Mouse (Mus musculus) heart, embryonic 11.5 days (tissue): ENCODE measurements around the gene Epb41l4b. TPM values are rescaled to one million over a fixed set of nuclear protein-coding genes. Genes with fewer than 3 reads are reported as not detected.

Source experiments
- ATAC-seq: fragments of 200-750 bp; cut with Nextera tagmentation; replicated peaks from 2 replicates; pipeline ENCODE4 v1.8.0; 2017; ENCODE audit warnings: moderate library complexity; ENCODE audit not compliant: insufficient number of reproducible peaks, low FRiP score, low TSS enrichment
- H3K27ac ChIP-seq: fragments of 300-500 bp; sonication (generic); 2 replicates; pipeline ENCODE4 v1.5.1; 2014; ENCODE audit warnings: mild to moderate bottlenecking, low read depth, low read length
- H3K27me3 ChIP-seq: fragments of 300-500 bp; sonication (generic); 2 replicates; pipeline ENCODE4 v1.6.1; 2014; ENCODE audit warnings: mild to moderate bottlenecking, low read length, mixed read lengths; ENCODE audit not compliant: control insufficient read depth, insufficient read depth
- H3K36me3 ChIP-seq: fragments of 300-500 bp; sonication (generic); 2 replicates; pipeline ENCODE4 v1.6.1; 2014; ENCODE audit warnings: mild to moderate bottlenecking, low read length, moderate library complexity, mixed read lengths; ENCODE audit not compliant: control insufficient read depth, insufficient read depth
- H3K4me1 ChIP-seq: fragments of 300-500 bp; sonication (generic); 2 replicates; pipeline ENCODE4 v1.6.1; 2014; ENCODE audit warnings: low read length; ENCODE audit not compliant: control insufficient read depth, insufficient read depth
- H3K4me2 ChIP-seq: fragments of 300-500 bp; sonication (generic); 2 replicates; pipeline ENCODE4 v1.6.1; 2014; ENCODE audit warnings: mild to moderate bottlenecking, moderate library complexity
- H3K4me3 ChIP-seq: fragments of 300-500 bp; sonication (generic); 2 replicates; pipeline ENCODE4 v1.5.1; 2014; ENCODE audit warnings: low read depth, low read length
- H3K9ac ChIP-seq: fragments of 300-500 bp; sonication (generic); 2 replicates; pipeline ENCODE4 v1.6.1; 2014; ENCODE audit warnings: mild to moderate bottlenecking, low read depth, low read length, moderate library complexity
- H3K9me3 ChIP-seq: fragments of 300-500 bp; sonication (generic); replicated peaks from 2 replicates; pipeline ENCODE4 v1.6.1; 2016; ENCODE audit warnings: low read length; ENCODE audit not compliant: control insufficient read depth
- WGBS: fragments of 180-500 bp; shearing (Covaris S2); extraction: QIAGEN DNeasy Blood & Tissue Kit; methylation state at CpG from one replicate; pipeline ENCODE4 v1.1.7; 2014; ENCODE audit not compliant: insufficient replicate concordance; 5-methylcytosine and 5-hydroxymethylcytosine counted together
- polyA plus RNA-seq: library from polyadenylated mRNA; unstranded; fragments of >200 nt; fragmentation: Nextera tagmentation; extraction: Ambion mirVana; gene quantifications from 2 replicates; pipeline ENCODE4 v1.2.1, GENCODE M21; 2014

Gene Epb41l4b
- polyA plus RNA-seq, 1 experiment from 2014 or later, result 0.67 TPM

- Histone ChIP-seq H3K27ac (no peak overlapping the region), H3K9ac (no peak overlapping the region), H3K36me3 (no peaks in the 10 kb centered on the region), H3K4me3 (no peak overlapping the region), H3K4me2 (no peak overlapping the region), H3K4me1 (no peaks in the 10 kb centered on the region), H3K27me3 (no peaks in the 10 kb centered on the region), H3K9me3 (no peaks in the 10 kb centered on the region)
- no peak for ATAC-seq
- 45% methylated on average over 10 of the region's 10 CpGs for WGBS
Measured at GRCm38 (mm10) chr4:57162789-57163722, 19.8 kb upstream of the Epb41l4b start.

DNA sequence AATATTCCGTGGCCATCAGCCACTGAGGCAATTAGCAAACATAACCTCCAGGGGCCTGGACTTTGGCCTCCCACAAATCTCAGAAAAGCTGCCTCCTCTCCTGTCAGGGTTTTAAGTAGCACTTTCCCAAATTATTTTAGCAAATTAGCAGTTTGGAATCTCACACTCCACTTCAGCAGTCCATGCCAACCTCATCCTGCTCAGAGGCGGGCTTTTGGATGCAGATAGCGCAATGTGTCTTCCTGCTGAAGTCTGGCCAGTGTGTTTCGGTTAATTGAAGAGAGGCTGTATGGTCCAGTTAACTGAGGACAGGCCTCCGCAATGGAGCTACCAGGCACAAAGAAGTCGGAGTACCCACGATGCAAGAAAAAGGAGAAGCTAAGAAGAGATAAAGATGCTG lies 17.3 kb upstream of the Epb41l4b start:
- Histone ChIP-seq H3K4me2 (no peak overlapping the region), H3K27me3 (no peaks in the 10 kb centered on the region), H3K36me3 (no peaks in the 10 kb centered on the region), H3K9ac (no peak overlapping the region), H3K4me1 (no peaks in the 10 kb centered on the region), H3K4me3 (no peak overlapping the region), H3K27ac (no peak overlapping the region), H3K9me3 (no peaks in the 10 kb centered on the region)
- 78% methylated on average over 7 of the region's 7 CpGs for WGBS
- ATAC-seq, result no peak

DNA sequence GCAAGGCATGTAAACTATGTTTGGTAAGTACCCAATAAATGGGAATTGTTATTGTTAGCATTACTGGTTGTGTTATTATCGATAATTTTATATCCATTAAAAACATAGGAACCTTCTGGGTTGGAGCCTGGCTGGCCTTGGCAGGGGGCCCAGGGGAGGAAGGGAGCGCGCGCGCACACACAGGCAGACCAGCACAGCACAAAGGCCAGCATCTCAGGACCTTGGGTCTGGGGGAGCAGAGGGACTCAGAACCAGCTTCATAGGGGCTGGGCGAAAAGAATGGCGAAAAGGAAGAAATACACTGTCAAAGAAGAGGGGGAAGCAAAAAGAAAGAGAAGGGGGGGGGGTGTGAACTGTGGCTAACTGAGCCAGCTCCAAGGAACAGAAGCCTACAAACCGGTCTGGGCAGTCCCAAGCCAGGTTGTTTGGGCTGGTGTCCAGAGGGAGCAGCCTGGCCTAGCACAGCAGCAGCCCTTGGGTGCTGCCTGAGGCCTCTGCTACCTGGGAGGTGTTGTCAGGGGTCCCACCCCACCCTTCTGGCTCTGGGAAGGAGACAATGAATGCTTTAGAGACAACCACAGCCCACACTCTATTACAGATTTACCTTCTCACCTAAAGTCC lies 13.4 kb upstream of the Epb41l4b start:
- 80% methylated on average over 8 of the region's 8 CpGs for WGBS
- Histone ChIP-seq H3K9me3 (no peaks in the 10 kb centered on the region), H3K4me3 (no peak overlapping the region), H3K9ac (no peak overlapping the region), H3K4me1 (peaks cover 9% of the 10 kb centered on the region), H3K27ac (no peak overlapping the region), H3K27me3 (no peaks in the 10 kb centered on the region), H3K36me3 (no peaks in the 10 kb centered on the region), H3K4me2 (no peak overlapping the region)
- no peak for ATAC-seq

- Histone ChIP-seq H3K9me3 (no peaks in the 10 kb centered on the region), H3K27ac (peak overlapping the region; percentile 42; the same call in 1 of the 2 replicates), H3K4me3 (peak overlapping the region; percentile 17; the same call in 1 of the 2 replicates), H3K27me3 (no peaks in the 10 kb centered on the region), H3K4me1 (peaks cover 9% of the 10 kb centered on the region), H3K36me3 (no peaks in the 10 kb centered on the region), H3K9ac (peak overlapping the region; percentile 63), H3K4me2 (peak overlapping the region; percentile 58)
- ATAC-seq, result no peak; the same call in 1 of the 2 replicates
- WGBS, result 37% methylated on average over 8 of the region's 8 CpGs
Measured at GRCm38 (mm10) chr4:57153838-57154237, 10.6 kb upstream of the Epb41l4b start.

DNA sequence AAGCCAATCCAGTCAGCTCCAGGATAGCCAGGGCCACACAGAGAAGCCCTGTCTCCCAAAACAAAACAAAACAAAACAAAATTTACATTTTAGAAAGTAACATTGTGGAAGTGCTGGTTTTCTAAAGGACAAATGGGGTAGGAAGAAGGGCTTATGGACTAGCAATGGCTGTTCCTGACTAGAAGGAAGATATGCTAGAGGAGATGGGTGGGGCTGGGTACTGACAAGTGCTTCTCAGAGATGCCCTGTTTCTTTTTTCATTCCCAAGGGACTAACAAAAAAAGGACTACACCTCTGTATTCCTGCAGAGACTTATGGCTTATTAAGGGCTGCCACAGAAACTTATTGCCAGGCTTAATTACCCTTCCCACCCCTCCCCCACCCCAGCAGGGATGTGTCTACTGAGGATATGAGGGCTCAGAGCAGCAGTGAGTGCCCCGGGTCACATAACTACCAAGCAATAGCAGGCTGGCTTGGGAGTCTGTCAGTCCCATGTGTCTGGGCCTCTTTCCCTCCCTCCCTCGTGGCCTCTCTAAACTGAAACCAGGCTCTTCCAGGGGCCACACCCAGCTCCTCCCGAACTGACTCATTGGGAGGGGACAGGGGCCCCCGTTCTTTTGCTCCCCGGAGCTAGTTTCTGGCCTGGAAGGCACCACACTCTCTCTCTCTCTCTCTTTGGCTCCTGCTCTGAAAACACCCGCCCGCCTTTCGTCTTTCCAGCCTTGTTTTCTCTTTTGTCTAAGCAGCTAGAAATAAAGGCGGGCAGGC lies 10.0 kb upstream of the Epb41l4b start:
- no peaks in the 10 kb centered on the region for H3K36me3 ChIP-seq
- H3K27me3 ChIP-seq, result no peaks in the 10 kb centered on the region
- peak; percentile 69; the same call in 1 of the 2 replicates for ATAC-seq
- H3K4me2 ChIP-seq, result peak overlapping the region; percentile 58
- no peaks in the 10 kb centered on the region for H3K9me3 ChIP-seq
- peak overlapping the region; percentile 42; the same call in 1 of the 2 replicates for H3K27ac ChIP-seq
- H3K4me3 ChIP-seq, result peak overlapping the region; percentile 17; the same call in 1 of the 2 replicates
- 18% methylated on average over 9 of the region's 9 CpGs for WGBS
- H3K4me1 ChIP-seq, result peaks cover 9% of the 10 kb centered on the region
- peak overlapping the region; percentile 63 for H3K9ac ChIP-seq

GRCm38 (mm10) chr4:57148182-57148581 lies 4.9 kb upstream of the Epb41l4b start:
- H3K27me3 ChIP-seq, result peaks cover 18% of the 10 kb centered on the region
- H3K4me2 ChIP-seq, result no peak overlapping the region
- no peaks in the 10 kb centered on the region for H3K9me3 ChIP-seq
- peaks cover 2% of the 10 kb centered on the region for H3K4me1 ChIP-seq
- no peak overlapping the region for H3K27ac ChIP-seq
- 39% methylated on average over 3 of the region's 3 CpGs for WGBS
- ATAC-seq, result no peak
- no peaks in the 10 kb centered on the region for H3K36me3 ChIP-seq
- H3K4me3 ChIP-seq, result no peak overlapping the region
- no peak overlapping the region for H3K9ac ChIP-seq

GRCm38 (mm10) chr4:57142374-57143025 lies 737 bp downstream of the Epb41l4b start:
- no peaks in the 10 kb centered on the region for H3K36me3 ChIP-seq
- ATAC-seq, result 0 out of 2 replicates have a peak, but pooled peaks have one; percentile 15
- peak overlapping the region; percentile 39; the same call in 1 of the 2 replicates for H3K9ac ChIP-seq
- peaks cover 64% of the 10 kb centered on the region for H3K27me3 ChIP-seq
- H3K9me3 ChIP-seq, result no peaks in the 10 kb centered on the region
- H3K27ac ChIP-seq, result no peak overlapping the region
- peak overlapping the region; percentile 65 for H3K4me3 ChIP-seq
- peaks cover 8% of the 10 kb centered on the region; the same call in 1 of the 2 replicates for H3K4me1 ChIP-seq
- WGBS, result 2% methylated on average over 39 of the region's 43 CpGs
- H3K4me2 ChIP-seq, result peak overlapping the region; percentile 93
